Mouse (Mus musculus): ENCODE measurements around the gene Emc10. TPM values are rescaled to one million over a fixed set of nuclear protein-coding genes. Genes with fewer than 3 reads are reported as not detected.

Gene Emc10
- polyA plus RNA-seq, 1 experiment from 2014 or later: 132 TPM

DNA sequence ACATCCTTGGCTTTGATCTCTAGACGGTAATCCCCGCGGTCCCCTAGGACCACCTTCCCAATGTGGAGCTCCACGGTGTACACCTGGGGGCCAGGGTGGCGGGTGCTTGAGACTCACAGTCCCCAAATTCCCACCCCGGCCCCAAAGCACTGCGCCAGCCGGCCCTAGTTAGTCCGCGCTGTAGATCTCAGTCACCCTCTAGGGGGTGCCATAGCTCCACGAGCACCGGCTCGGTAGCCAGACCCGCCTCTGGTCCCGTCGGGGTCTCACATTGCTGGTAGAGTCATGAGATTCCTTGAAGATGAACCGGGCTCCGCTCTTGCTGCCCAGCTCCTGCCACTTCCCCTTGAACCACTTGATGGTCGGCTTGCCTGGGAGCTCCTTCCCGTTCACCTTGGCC, 25.4 kb upstream of the Emc10 start:
- H3K4me3 ChIP-seq: no peak overlapping the region
- H3K9ac ChIP-seq (replicated peaks): 0 out of 2 replicates have a peak overlapping the region, but pooled peaks have one; percentile 3
- H3K27me3 ChIP-seq: peaks cover 68% of the 10 kb centered on the region

DNA sequence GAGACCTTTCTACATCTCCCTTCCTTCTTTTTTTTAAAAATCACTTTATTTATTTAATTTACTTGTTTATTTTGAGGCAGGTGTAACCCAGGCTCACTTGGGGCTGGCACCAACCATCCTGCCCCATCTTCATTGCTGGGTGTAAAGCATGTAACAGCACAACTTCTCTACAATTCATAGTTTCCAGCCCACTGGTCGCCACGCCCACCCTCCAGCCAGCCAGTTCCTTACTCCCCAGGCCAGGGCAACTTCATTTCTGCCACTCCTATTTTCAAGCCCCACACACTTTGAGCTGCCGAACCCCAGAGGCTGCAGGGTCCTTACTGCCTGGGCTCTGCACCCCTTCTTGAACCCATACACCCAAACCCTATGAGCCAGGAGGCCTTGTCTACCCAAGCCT, 24.7 kb upstream of the Emc10 start:
- no peaks in the 10 kb centered on the region for H3K9me3 ChIP-seq
- no peak overlapping the region for H3K27ac ChIP-seq (replicated peaks)
- no peak overlapping the region for H3K4me3 ChIP-seq
- no peak overlapping the region for H3K9ac ChIP-seq (replicated peaks)
- peaks cover 6% of the 10 kb centered on the region; the same call in 1 of the 2 replicates for H3K4me1 ChIP-seq
- H3K4me2 ChIP-seq (replicated peaks): no peak overlapping the region
- no peaks in the 10 kb centered on the region for H3K36me3 ChIP-seq
- peaks cover 65% of the 10 kb centered on the region for H3K27me3 ChIP-seq
- no peak for ATAC-seq (ENCODE audit: low FRiP score, low read depth)
- WGBS: 64% methylated on average over 3 of the region's 3 CpGs

More for the DNA sequence above, 25.4 kb upstream of the Emc10 start:
- Histone ChIP-seq H3K4me2 (replicated peaks) (peak overlapping the region; percentile 31), H3K36me3 (no peaks in the 10 kb centered on the region), H3K27ac (replicated peaks) (no peak overlapping the region), H3K4me1 (peaks cover 6% of the 10 kb centered on the region; the same call in 1 of the 2 replicates), H3K9me3 (no peaks in the 10 kb centered on the region)
- WGBS: 3% methylated on average over 20 of the region's 20 CpGs
- ATAC-seq (ENCODE audit: low FRiP score, low read depth): 0 out of 2 replicates have a peak, but pooled peaks have one; percentile 27

DNA sequence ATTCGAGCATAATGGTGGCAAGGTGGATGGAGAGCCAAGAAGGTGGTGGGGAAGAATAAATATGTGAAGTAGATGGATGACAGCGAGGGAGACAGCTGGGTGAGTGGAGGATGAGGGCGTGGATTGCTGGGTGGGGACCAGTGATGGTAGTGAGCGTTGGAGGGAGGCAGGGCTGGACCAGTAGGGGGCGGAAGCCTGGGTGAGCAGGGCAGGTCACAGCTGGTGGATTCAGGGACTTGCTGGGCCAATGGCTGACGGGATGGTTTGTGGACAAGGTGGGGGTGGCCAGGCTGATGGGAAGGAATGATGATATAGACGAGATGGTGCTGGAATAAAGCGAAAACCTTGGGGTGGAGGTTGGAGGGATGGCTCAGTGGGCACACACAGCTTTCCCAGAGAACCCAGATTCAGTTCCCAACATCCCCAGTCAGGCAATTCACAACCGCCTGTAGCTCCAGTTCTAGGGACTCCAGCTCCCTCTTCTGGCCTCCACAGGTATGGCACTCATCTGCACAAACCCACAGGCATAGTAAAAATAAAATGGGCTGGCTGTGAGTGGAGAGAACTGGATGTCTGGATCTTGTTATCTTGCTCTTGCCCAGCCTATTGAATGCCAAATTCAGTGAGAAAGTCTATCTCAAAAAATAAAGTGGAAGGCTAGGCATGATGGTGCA, 23.0 kb upstream of the Emc10 start:
- Histone ChIP-seq H3K9me3 (no peaks in the 10 kb centered on the region), H3K9ac (replicated peaks) (no peak overlapping the region), H3K4me3 (no peak overlapping the region), H3K27me3 (peaks cover 63% of the 10 kb centered on the region), H3K4me1 (no peaks in the 10 kb centered on the region), H3K4me2 (replicated peaks) (no peak overlapping the region), H3K27ac (replicated peaks) (no peak overlapping the region), H3K36me3 (no peaks in the 10 kb centered on the region)
- WGBS: 71% methylated on average over 9 of the region's 9 CpGs
- no peak for ATAC-seq (ENCODE audit: low FRiP score, low read depth)

DNA sequence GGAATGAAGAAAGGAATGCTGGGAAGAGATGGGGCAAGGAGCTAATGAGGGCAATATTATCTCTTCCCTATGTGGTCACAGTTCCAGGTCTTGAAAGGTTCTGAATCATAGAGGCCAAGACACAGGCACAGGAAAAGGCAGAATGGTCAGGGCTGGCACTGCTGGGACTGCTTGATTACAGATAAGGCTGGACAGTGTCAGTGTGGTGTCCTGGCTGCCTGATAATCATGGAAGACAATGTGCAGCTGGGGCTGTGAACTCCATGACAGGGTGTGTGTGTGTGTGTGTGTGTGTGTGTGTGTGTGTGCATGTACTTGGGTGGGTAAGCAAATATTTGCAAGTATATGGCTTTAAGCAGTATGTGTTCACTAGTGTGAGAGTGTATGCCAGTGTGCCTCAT, 11.2 kb upstream of the Emc10 start:
- no peaks in the 10 kb centered on the region for H3K4me1 ChIP-seq
- H3K9me3 ChIP-seq: no peaks in the 10 kb centered on the region
- no peak for ATAC-seq (ENCODE audit: low FRiP score, low read depth)
- no peak overlapping the region for H3K4me2 ChIP-seq (replicated peaks)
- peaks cover 32% of the 10 kb centered on the region for H3K27me3 ChIP-seq
- H3K4me3 ChIP-seq: no peak overlapping the region
- H3K36me3 ChIP-seq: no peaks in the 10 kb centered on the region
- no peak overlapping the region for H3K9ac ChIP-seq (replicated peaks)
- no peak overlapping the region for H3K27ac ChIP-seq (replicated peaks)

DNA sequence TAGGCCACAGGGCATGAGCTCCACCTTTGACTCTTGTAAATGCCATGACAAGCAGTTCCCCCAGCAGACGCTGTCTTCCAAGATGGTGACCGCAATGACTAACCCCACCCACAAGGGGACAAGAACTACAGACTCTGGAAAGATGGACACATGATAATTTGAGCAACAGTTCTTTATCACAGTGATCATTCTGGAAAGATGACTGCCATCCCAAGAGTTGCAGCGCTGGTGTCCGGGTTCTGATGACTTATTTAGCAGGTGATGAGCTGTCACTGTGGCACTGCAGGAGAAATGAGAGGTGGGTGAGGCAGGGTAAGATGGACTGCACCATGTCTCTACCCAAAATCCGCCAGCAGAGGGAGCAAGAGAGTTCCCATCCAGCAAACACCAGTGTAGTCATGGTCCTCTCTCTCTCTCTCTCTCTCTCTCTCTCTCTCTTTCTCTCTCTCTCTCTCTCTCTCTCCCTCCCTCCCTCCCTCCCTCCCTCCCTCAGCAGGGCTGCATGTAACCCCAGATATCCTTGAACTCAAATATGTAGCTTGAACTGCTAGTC, 5.3 kb upstream of the Emc10 start:
- peaks cover 24% of the 10 kb centered on the region for H3K27me3 ChIP-seq
- peak; percentile 53 for ATAC-seq (ENCODE audit: low FRiP score, low read depth)
- WGBS: 45% methylated on average over 5 of the region's 5 CpGs

DNA sequence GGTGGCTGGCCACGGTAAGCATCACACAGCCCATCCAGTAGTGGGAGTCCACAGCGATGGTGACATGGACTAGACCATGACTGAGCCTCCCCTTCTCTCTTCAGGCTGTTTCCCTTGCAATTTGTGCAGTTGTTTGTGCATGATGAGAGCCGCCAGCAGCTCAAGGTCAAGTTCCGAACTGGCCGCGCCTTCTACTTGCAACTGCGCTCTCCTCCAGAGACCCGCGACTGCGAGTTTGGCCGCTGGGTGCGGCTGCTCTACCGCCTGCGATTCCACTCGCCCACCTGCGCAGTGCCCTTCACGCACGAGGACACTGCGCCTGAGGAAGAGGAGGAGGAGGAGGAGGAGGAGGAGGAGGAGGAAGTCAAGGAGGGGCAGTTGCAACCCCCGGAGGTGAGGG, 3.7 kb upstream of the Emc10 start:
- H3K27ac ChIP-seq (replicated peaks): no peak overlapping the region
- H3K9me3 ChIP-seq: no peaks in the 10 kb centered on the region
- WGBS: 73% methylated on average over 20 of the region's 20 CpGs
- no peaks in the 10 kb centered on the region for H3K36me3 ChIP-seq
- H3K27me3 ChIP-seq: peaks cover 24% of the 10 kb centered on the region
- H3K4me1 ChIP-seq: peaks cover 14% of the 10 kb centered on the region
- H3K4me2 ChIP-seq (replicated peaks): no peak overlapping the region
- H3K4me3 ChIP-seq: no peak overlapping the region
- H3K9ac ChIP-seq (replicated peaks): no peak overlapping the region
- no peak for ATAC-seq (ENCODE audit: low FRiP score, low read depth)

More for the DNA sequence above, 5.3 kb upstream of the Emc10 start:
- Histone ChIP-seq H3K9ac (replicated peaks) (no peak overlapping the region), H3K4me1 (peaks cover 6% of the 10 kb centered on the region), H3K27ac (replicated peaks) (no peak overlapping the region), H3K9me3 (no peaks in the 10 kb centered on the region), H3K36me3 (no peaks in the 10 kb centered on the region), H3K4me2 (replicated peaks) (no peak overlapping the region), H3K4me3 (no peak overlapping the region)

DNA sequence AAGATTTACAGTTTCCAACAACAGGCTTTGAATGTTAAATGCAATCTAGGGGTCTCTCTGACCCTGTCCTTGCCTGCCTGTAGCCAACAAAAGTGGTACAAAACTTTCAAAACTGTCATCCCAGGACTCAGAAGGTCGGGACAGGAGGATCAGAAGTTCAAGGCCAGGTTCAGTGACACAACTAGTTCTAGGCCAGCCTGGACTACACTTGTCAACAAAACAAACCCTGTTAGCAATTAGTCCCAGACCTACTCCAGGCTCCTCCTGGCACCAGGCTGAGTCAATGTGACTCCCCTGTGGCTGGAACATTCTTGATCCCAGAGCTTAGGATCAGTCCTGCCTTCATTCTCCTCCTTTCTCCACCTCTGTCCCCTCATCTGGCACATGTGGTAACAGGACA, 2.6 kb upstream of the Emc10 start:
- no peak for ATAC-seq (ENCODE audit: low FRiP score, low read depth)
- WGBS: 79% methylated on average over 1 of the region's 1 CpGs
- Histone ChIP-seq H3K27me3 (peaks cover 24% of the 10 kb centered on the region), H3K27ac (replicated peaks) (no peak overlapping the region), H3K4me2 (replicated peaks) (no peak overlapping the region), H3K36me3 (0 out of 2 replicates have a peak, but pooled peaks cover 5% of the 10 kb centered on the region), H3K9ac (replicated peaks) (no peak overlapping the region), H3K4me1 (peaks cover 24% of the 10 kb centered on the region), H3K4me3 (no peak overlapping the region), H3K9me3 (no peaks in the 10 kb centered on the region)

DNA sequence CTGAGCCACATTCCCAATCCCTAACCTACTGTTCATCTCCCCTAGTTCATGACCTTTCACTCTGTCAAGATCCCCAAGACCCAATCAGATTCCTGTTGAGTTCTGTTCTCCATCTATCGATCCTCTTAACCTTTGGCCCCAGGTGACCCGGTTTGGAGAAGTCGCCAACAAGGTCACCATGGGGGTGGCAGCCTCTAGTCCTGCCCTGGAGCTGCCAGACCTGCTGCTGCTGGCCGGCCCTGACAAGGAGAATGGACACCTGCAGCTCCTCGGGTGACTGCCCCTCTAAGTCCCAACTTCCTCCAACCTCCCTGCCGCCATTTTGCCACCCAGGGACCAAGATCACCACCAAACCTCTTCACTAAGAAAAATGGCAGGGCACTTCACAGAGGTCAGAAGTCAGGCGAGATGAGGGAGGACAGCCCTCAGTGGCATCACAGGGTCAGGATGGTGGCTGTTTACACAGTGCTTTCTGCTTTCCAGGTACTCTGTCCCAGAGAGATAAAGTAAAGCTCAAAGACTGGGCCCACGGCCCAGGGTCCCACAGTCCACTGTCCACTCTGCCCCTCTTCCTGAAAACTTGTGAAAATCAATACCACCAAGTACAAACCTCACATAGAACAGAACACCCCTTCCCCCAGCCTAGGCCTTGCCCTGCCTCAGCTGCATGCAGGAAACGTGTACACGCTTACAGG, 1.2 kb upstream of the Emc10 start:
- peak overlapping the region; percentile 80 for H3K4me3 ChIP-seq
- no peaks in the 10 kb centered on the region for H3K9me3 ChIP-seq
- peak overlapping the region; percentile 83 for H3K4me2 ChIP-seq (replicated peaks)
- ATAC-seq (ENCODE audit: low FRiP score, low read depth): no peak
- peaks cover 24% of the 10 kb centered on the region for H3K4me1 ChIP-seq
- no peak overlapping the region for H3K27ac ChIP-seq (replicated peaks)
- 84% methylated on average over 10 of the region's 10 CpGs for WGBS
- no peak overlapping the region for H3K9ac ChIP-seq (replicated peaks)
- peaks cover 14% of the 10 kb centered on the region for H3K36me3 ChIP-seq
- H3K27me3 ChIP-seq: peaks cover 24% of the 10 kb centered on the region

DNA sequence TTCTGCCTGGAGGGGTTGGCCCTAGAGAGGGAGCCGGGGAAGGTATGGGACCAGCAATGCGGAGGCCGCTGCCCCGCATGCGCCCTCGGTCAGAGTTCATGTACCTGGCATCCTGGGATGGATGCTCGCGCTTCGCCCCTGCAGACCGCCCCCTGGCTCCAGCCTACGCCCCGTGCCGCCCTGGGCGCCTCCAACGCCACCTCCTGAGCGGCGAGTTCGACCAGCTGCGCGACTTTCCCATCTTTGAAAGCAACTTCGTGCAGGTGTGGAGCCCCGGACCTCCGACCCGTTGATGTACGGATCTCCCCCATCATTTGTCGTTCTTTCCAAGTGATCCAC, 411 bp upstream of the Emc10 start:
- H3K27me3 ChIP-seq: peaks cover 24% of the 10 kb centered on the region
- peak overlapping the region; percentile 97 for H3K27ac ChIP-seq (replicated peaks)
- H3K9ac ChIP-seq (replicated peaks): peak overlapping the region; percentile 88
- ATAC-seq (ENCODE audit: low FRiP score, low read depth): no peak
- H3K4me3 ChIP-seq: peak overlapping the region; percentile 80
- H3K4me1 ChIP-seq: peaks cover 24% of the 10 kb centered on the region
- no peaks in the 10 kb centered on the region for H3K9me3 ChIP-seq
- under 1% methylated on average over 26 of the region's 26 CpGs for WGBS
- peaks cover 22% of the 10 kb centered on the region for H3K36me3 ChIP-seq
- H3K4me2 ChIP-seq (replicated peaks): peak overlapping the region; percentile 83

DNA sequence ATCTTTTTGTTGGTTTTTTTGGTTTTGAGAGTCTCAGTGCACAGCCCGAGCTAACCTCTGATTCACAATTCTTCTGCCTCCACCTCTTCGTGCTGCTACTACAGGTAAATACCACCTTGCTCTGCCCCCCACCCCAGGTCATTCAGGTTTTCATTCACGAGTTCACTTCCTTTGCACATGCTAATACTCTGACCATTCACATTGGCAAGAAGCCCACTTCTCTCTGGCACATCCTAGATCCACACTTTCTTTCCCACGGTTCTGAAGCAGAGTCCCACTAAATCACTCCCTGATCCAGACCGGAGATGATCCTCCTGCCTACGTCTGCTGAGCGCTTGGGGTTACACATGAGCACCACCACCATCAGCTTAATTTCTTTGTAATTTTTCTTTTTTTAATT, 1.2 kb downstream of the Emc10 start:
- Histone ChIP-seq H3K9me3 (no peaks in the 10 kb centered on the region), H3K9ac (replicated peaks) (peak overlapping the region; percentile 88; the same call in 1 of the 2 replicates), H3K4me1 (peaks cover 24% of the 10 kb centered on the region), H3K27me3 (peaks cover 20% of the 10 kb centered on the region), H3K4me2 (replicated peaks) (peak overlapping the region; percentile 83), H3K4me3 (peak overlapping the region; percentile 80; the same call in 1 of the 2 replicates), H3K36me3 (peaks cover 38% of the 10 kb centered on the region), H3K27ac (replicated peaks) (no peak overlapping the region)
- WGBS: 92% methylated on average over 7 of the region's 7 CpGs
- ATAC-seq (ENCODE audit: low FRiP score, low read depth): no peak

DNA sequence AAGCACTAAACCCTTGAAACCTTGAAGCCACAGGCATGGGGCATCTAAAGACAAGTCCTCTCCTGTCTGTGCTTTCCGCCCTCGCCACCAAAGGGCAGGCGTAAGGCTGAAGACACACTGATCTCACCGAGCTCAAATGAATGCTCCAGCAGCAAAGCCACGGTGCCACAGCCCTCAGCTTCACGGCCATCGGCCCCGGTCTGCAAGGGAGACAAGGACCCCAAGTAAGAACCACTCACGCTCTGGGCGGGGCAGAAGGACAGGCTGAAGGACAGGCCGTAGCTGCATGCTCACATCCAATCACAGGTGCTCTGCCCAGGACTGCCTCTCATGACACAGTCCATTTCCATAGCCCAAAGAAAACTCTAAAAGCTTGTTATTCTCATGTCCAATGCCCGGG, 1.6 kb downstream of the Emc10 start:
- H3K4me3 ChIP-seq: peak overlapping the region; percentile 9; the same call in 1 of the 2 replicates
- 93% methylated on average over 12 of the region's 12 CpGs for WGBS

DNA sequence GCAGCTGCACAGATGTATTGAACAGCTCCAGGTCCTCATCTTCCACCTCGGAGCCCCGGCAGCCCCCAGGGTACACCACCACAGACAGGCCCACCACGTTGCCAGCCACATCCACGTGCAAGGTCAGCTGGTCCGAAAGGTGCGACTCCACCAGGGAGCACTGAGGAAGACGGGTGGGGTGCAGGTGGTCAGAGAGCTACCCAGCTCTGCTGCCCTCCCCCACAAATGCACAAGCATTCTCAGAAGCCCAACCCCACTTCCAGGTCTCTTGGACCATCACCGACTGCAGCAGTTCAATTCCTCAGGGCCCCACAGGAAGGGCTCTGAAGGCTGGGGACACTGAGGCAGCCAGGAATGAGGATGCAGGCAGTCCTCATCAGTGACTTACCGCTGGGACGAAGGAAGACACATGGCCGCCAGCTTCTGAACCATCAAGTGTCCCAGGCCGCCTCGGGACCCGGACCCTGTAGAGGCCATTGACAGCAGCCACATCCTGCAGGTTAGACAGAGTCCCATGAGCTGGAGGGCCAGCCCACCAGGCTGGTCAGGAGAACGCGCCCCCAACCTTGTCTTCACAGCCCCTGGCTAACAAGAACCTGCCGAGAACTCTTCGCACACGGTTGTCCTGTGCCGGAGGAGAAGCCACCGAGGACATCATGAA, 4.0 kb downstream of the Emc10 start:
- no peak overlapping the region; the same call in 1 of the 2 replicates for H3K9ac ChIP-seq (replicated peaks)
- no peak overlapping the region for H3K4me2 ChIP-seq (replicated peaks)
- H3K27ac ChIP-seq (replicated peaks): no peak overlapping the region
- H3K4me1 ChIP-seq: peaks cover 20% of the 10 kb centered on the region
- no peaks in the 10 kb centered on the region for H3K27me3 ChIP-seq
- peaks cover 53% of the 10 kb centered on the region for H3K36me3 ChIP-seq
- no peak for ATAC-seq (ENCODE audit: low FRiP score, low read depth)
- 96% methylated on average over 21 of the region's 21 CpGs for WGBS
- no peak overlapping the region for H3K4me3 ChIP-seq
- no peaks in the 10 kb centered on the region for H3K9me3 ChIP-seq

More for the DNA sequence above, 1.6 kb downstream of the Emc10 start:
- H3K27me3 ChIP-seq: peaks cover 16% of the 10 kb centered on the region
- H3K36me3 ChIP-seq: peaks cover 42% of the 10 kb centered on the region
- no peak overlapping the region for H3K9ac ChIP-seq (replicated peaks)
- peaks cover 24% of the 10 kb centered on the region for H3K4me1 ChIP-seq
- H3K27ac ChIP-seq (replicated peaks): no peak overlapping the region
- ATAC-seq (ENCODE audit: low FRiP score, low read depth): no peak
- H3K4me2 ChIP-seq (replicated peaks): no peak overlapping the region; the same call in 1 of the 2 replicates
- H3K9me3 ChIP-seq: no peaks in the 10 kb centered on the region

Data from midbrain, embryonic 12.5 days (tissue).